Mouse (Mus musculus) intestine, postnatal 0 days (tissue): ENCODE results near the gene Efna5. TPM values are rescaled to one million over a fixed set of nuclear protein-coding genes. Genes with fewer than 3 reads are reported as not detected.
A peak's percentile ranks its signal among the peaks of the same experiment; 100 is the strongest.

Experiments used
- ATAC-seq: fragments of 200-750 bp; cut with Nextera tagmentation; 2 replicates; pipeline ENCODE4 v1.8.0; 2017; ENCODE audit warnings: mild to moderate bottlenecking, moderate TSS enrichment, moderate library complexity
- H3K27ac ChIP-seq: fragments of 300-500 bp; sonication (generic); 2 replicates; pipeline ENCODE4 v1.5.1; 2014; ENCODE audit warnings: mild to moderate bottlenecking, low read depth, low read length, moderate library complexity
- H3K27me3 ChIP-seq: fragments of 300-500 bp; sonication (generic); replicated peaks from 2 replicates; pipeline ENCODE4 v1.6.1; 2014; ENCODE audit warnings: low read length, mixed read lengths; ENCODE audit not compliant: control insufficient read depth, insufficient read depth
- H3K36me3 ChIP-seq: fragments of 300-500 bp; sonication (generic); 2 replicates; pipeline ENCODE4 v1.6.1; 2014; ENCODE audit warnings: mild to moderate bottlenecking, moderate library complexity; ENCODE audit not compliant: control insufficient read depth, insufficient read depth
- H3K4me1 ChIP-seq: fragments of 300-500 bp; sonication (generic); replicated peaks from 2 replicates; pipeline ENCODE4 v1.6.1; 2014; ENCODE audit warnings: antibody characterized with exemption, low read length, mixed read lengths; ENCODE audit not compliant: control insufficient read depth, insufficient read depth
- H3K4me2 ChIP-seq: fragments of 300-500 bp; sonication (generic); replicated peaks from 2 replicates; pipeline ENCODE4 v1.6.1; 2014; ENCODE audit warnings: low read depth, mild to moderate bottlenecking, moderate library complexity
- H3K4me3 ChIP-seq: fragments of 300-500 bp; sonication (generic); 2 replicates; pipeline ENCODE4 v1.5.1; 2014; ENCODE audit warnings: low read depth, low read length
- H3K9ac ChIP-seq: fragments of 300-500 bp; sonication (generic); 2 replicates; pipeline ENCODE4 v1.6.1; 2014; ENCODE audit warnings: mild to moderate bottlenecking, low read depth, low read length
- H3K9me3 ChIP-seq: fragments of 300-500 bp; sonication (generic); 2 replicates; pipeline ENCODE4 v1.6.1; 2016; ENCODE audit warnings: mixed run types; ENCODE audit not compliant: control insufficient read depth
- CTCF ChIP-seq: sonication (generic); IDR thresholded peaks from 2 replicates; pipeline ENCODE4 v1.5.1; 2016; ENCODE audit warnings: low read depth, mild to moderate bottlenecking, control low read depth, antibody characterized with exemption, moderate library complexity
- WGBS: fragments of 180-500 bp; shearing (Covaris S2); extraction: QIAGEN DNeasy Blood & Tissue Kit; methylation state at CpG from one replicate; pipeline ENCODE4 v1.1.7; 2014; 5-methylcytosine and 5-hydroxymethylcytosine counted together
- polyA plus RNA-seq: library from polyadenylated mRNA; unstranded; fragments of >200 nt; fragmentation: Nextera tagmentation; extraction: Ambion mirVana; gene quantifications from 2 replicates; pipeline ENCODE4 v1.2.1, GENCODE M21; 2015

Gene Efna5
- polyA plus RNA-seq, 1 experiment from 2014 or later = 8.6 TPM

GRCm38 (mm10) chr17:62557215-62557614, 323.9 kb downstream of the Efna5 start:
- Histone ChIP-seq H3K9me3 (no peaks in the 10 kb centered on the region), H3K27me3 (no peaks in the 10 kb centered on the region), H3K27ac (no peak overlapping the region), H3K36me3 (no peaks in the 10 kb centered on the region), H3K4me1 (no peaks in the 10 kb centered on the region), H3K4me3 (no peak overlapping the region), H3K9ac (no peak overlapping the region), H3K4me2 (no peak overlapping the region)
- WGBS = 47% methylated on average over 6 of the region's 6 CpGs
- no peak for TF ChIP-seq CTCF
- ATAC-seq = 0 out of 2 replicates have a peak, but pooled peaks have one; percentile 22
